Mouse (Mus musculus): ENCODE measurements around the gene Slc22a30. TPM values are rescaled to one million over a fixed set of nuclear protein-coding genes. Genes with fewer than 3 reads are reported as not detected.
"Not testable (repeated sequence)": the region's sequence is repeated elsewhere in the genome, so short reads cannot be mapped to it uniquely, and the experiment has no call there.

Slc22a30 gene
- not detected in 2 replicates for polyA plus RNA-seq (2012)

DNA sequence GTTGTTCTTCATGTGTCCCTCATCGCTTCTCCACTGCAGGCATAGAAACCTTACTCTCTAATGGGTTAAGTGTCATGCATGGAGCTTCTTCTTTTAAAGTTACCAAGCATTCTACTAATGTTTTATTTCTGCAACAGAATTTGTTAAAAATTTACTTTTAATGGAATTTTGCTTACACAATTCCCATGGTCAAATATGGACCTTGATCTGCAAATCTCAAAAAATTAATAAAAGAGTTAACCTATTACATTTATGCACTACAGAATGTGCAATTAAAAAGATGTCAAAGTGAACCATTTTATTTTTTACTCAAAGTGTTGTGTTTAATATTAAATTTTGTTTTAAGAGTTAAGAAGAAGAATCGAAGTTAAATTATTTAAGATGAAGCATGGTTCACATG, at the start of gene Slc22a30:
Gene Slc22a30, minus strand, starts transcription at position 101 of the 400 bp plus-strand sequence.
- not testable (repeated sequence) for H3K36me3 ChIP-seq (ENCODE audit: control insufficient read depth); H3K4me1 ChIP-seq (ENCODE audit: control insufficient read depth); H3K4me3 ChIP-seq (replicated peaks); H3K27me3 ChIP-seq (ENCODE audit: control insufficient read depth); H3K9me3 ChIP-seq (ENCODE audit: control insufficient read depth, low read length)

DNA sequence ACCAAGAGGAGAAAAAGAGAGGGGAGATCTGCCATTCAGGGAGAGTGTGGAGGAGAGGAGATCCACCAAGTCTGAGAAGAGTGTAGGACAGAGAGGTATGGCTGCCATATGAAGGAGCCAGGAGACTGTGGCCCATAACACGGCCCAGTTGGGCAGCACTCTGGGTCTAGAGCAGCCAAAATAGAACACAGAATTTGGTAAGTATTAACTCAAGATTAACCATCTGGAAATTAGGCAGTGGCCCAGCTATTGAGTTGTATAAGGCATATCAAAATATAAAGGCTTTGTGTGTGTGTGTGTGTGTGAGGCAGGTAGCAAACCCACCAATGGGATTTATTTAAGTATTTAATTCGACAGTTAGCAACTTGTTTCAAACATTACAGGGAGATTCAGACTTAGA, 43.4 kb upstream of the Slc22a30 start:
- Histone ChIP-seq H3K4me3 (replicated peaks) (no peak overlapping the region), H3K4me1 (ENCODE audit: control insufficient read depth) (no peaks in the 10 kb centered on the region), H3K36me3 (ENCODE audit: control insufficient read depth) (no peaks in the 10 kb centered on the region), H3K27me3 (ENCODE audit: control insufficient read depth) (no peaks in the 10 kb centered on the region), H3K9me3 (ENCODE audit: control insufficient read depth, low read length) (peaks cover under 1% of the 10 kb centered on the region)
- TF ChIP-seq GATA1 (IDR thresholded peaks at IDR 0.05; ENCODE audit: low read length) (no peak), TAL1 (IDR thresholded peaks at IDR 0.05; ENCODE audit: low read length) (no peak)

- no peak overlapping the region for H3K4me3 ChIP-seq (replicated peaks)
- TF ChIP-seq GATA1 (IDR thresholded peaks at IDR 0.05; ENCODE audit: low read length) (no peak), TAL1 (IDR thresholded peaks at IDR 0.05; ENCODE audit: low read length) (no peak)
- H3K9me3 ChIP-seq (ENCODE audit: control insufficient read depth, low read length): peaks cover 5% of the 10 kb centered on the region
- no peaks in the 10 kb centered on the region for H3K4me1 ChIP-seq (ENCODE audit: control insufficient read depth)
- no peaks in the 10 kb centered on the region for H3K27me3 ChIP-seq (ENCODE audit: control insufficient read depth)
- no peaks in the 10 kb centered on the region for H3K36me3 ChIP-seq (ENCODE audit: control insufficient read depth)
These were observed 42.6 kb upstream of the Slc22a30 start for GRCm38 (mm10) chr19:8447516-8447915.

- H3K36me3 ChIP-seq (ENCODE audit: control insufficient read depth): no peaks in the 10 kb centered on the region
- no peaks in the 10 kb centered on the region for H3K27me3 ChIP-seq (ENCODE audit: control insufficient read depth)
- no peaks in the 10 kb centered on the region for H3K4me1 ChIP-seq (ENCODE audit: control insufficient read depth)
- no peak overlapping the region for H3K4me3 ChIP-seq (replicated peaks)
- H3K9me3 ChIP-seq (ENCODE audit: control insufficient read depth, low read length): peaks cover under 1% of the 10 kb centered on the region; the same call in 1 of the 2 replicates
- TF ChIP-seq TAL1 (IDR thresholded peaks at IDR 0.05; ENCODE audit: low read length): no peak
- TF ChIP-seq GATA1 (IDR thresholded peaks at IDR 0.05; ENCODE audit: low read length): no peak
These were observed 26.2 kb upstream of the Slc22a30 start for GRCm38 (mm10) chr19:8431051-8431662.

DNA sequence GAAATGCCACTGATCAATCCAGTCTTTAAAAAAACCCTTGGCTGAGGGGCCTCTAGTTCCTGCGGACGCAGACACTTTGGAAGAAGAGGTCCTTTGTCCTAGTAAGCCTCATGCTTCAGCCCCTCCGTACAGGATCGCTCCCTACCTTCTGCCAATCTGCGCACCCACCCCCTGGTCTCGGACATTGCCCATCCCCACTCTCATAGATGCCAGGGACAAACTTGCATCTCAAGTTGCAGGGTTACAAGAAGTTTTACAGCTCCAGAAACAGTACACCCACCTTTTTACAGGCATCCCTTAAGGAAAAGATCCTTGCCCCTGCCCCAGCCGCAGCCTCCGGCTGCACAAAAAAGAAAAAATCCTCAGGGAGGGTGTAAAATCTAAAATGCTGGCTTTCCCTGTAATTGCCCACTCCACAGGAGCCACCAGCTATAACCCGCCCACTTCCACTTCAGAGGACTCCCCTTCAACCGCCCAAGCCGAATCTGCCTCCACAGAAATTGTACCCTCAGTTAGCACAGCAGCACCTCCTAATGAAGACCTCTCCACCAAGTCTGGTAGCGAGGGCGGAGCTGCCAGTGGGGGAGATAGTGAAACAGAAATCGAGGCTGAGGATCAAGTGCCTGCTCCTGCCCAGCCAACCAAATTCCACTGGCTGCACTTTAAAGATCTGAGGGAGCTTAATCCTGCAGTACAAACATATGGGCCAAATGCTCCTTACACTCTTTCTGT, 2.5 kb upstream of the Slc22a30 start:
- H3K27me3 ChIP-seq (ENCODE audit: control insufficient read depth); H3K9me3 ChIP-seq (ENCODE audit: control insufficient read depth, low read length); H3K4me3 ChIP-seq (replicated peaks); H3K4me1 ChIP-seq (ENCODE audit: control insufficient read depth); H3K36me3 ChIP-seq (ENCODE audit: control insufficient read depth): not testable (repeated sequence)

Other genes with a start within 250 kb of the Slc22a30 start
- gene Slc22a29, start 186.2 kb downstream of the Slc22a30 start, polyA plus RNA-seq (2012): not detected in 2 replicates
- 0.01 TPM in 1 of 2 replicates, not detected in the other for gene Slc22a8, start 186.1 kb upstream of the Slc22a30 start, polyA plus RNA-seq (2012)
- gene Slc22a6, start 212.9 kb upstream of the Slc22a30 start, polyA plus RNA-seq (2012): not detected in 2 replicates

Measured in erythroblast, embryonic 14.5 days (primary cell).